Mouse (Mus musculus): Measurements from ENCODE around the gene Olfr1413.

The Olfr1413 gene

DNA sequence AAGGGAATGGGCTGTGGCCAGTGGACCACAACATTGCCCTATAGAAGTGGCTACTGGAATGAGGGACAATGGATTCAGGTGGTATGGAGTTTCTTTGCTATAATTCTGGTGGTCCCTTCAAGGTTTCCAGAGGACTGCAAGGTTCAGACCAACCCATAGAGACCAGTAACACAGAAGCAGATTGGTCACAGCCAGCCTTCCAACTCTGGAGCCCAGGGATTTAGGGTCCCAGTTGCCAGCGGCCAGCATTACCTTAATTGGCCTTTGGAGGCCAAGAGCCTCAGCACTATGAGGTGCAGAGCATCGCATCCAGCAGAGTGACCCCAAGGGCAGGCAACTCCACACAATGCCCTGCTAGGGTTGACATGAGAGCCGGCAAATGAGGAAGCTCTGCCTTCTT, at the start of gene Olfr1413:
Olfr1413 (plus strand) TSS at position 301 of the 400 bp plus-strand sequence.
- DNase-seq (ENCODE audit: low spot score in 2 of 2), result no peak

DNA sequence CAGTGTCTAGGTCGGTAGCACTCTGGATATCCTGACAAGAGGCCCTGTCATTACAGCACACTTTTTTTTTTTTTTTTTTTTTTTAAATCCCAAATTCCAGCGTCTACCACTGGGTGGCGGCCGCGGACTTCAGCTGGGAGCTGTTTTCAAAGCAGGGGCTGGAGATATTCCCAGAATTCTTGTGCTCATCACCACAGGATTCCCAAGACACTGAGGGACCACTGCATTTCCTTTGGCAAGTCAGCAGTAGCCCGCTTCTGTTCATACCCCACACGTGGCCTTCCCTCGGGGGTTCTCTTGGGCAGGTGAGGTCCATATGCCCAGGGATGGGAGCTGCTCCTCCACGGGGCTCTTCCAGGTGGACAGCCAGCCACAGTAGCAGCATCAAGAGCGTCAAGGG, 49.7 kb upstream of the Olfr1413 start:
- peak in 1 of 2 experiments; percentile 2 for DNase-seq (ENCODE audit: low spot score in 2 of 2)

DNA sequence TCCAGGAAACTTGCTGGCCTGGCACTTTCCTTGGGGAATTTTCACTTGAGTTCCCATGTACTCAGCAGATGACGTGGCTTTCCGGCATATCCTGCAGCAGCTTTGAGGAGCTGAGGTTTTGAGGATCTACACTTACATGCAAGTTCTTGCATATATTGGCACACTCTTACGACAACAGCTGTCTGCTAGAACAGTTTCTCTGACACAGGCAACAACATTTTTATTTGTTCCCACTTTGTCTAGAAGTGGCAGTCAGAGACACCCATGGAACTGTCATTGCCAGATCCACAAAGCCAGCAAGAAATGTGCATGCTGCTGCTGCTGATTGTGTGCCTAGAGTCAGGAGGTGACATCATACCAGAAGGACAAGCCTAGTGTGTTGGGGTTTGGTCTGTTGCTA, 47.4 kb upstream of the Olfr1413 start:
- DNase-seq (ENCODE audit: low spot score in 2 of 2), result no peak

DNA sequence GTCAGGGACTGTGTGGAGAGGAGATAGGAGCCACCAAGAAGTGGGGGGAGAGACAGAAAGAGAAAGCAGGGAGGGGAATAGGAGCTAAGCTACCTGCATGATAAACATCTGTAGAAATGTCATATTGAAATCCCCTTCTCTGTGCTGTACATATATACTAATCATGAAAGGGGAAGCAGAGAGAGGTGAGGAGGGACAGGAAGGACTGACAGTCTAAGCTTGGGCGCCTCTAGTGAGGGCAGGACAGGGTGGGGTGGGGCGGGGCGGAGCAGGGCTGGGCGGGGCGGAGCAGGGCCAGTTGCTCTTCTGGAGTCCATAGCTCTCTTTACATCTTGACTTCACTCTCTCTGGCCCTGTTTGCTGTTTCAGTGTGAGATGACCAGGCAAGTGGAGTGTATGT, 34.1 kb upstream of the Olfr1413 start:
- DNase-seq (ENCODE audit: low spot score in 2 of 2), result no peak

DNA sequence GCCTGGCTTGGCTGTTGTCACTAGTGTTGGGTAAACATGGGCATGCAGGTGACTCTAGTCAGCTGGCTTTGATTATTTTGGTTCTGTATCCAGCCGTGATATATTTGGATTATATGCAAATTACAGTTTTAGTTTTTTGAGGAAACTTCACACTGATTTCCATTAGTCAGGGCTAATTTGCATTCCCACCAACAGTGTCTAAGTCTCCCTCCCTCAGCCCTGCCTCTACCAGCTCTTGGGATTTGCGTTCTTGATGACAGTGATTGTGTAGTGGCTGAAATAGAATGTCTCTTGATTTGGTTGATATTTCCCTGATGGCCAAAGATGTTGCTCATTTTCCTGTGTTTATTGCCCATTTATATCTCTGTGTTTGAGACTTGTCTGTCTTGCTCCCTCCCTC, 32.1 kb upstream of the Olfr1413 start:
- DNase-seq (ENCODE audit: low spot score in 2 of 2), result no peak

DNA sequence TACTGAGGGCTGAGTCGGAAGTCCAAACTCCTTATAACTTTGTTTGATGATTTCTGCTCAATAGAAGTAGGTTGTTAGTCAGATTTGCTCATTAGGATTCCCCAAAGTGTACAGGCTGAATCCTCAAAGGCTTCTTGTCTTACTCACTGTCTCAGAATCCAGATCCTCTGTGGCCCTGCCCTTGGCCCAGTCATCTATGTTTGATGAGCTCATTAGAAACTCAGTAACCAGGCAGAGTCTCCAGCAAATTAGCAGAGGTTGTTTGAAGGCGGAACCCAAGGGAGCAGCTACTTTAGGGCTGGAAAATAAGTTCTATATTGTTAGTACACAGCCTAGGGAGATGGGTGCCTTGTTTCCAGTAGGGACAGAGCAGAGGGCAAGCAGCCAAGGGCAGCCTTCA, 25.2 kb upstream of the Olfr1413 start:
- DNase-seq (ENCODE audit: low spot score in 2 of 2), result no peak

DNA sequence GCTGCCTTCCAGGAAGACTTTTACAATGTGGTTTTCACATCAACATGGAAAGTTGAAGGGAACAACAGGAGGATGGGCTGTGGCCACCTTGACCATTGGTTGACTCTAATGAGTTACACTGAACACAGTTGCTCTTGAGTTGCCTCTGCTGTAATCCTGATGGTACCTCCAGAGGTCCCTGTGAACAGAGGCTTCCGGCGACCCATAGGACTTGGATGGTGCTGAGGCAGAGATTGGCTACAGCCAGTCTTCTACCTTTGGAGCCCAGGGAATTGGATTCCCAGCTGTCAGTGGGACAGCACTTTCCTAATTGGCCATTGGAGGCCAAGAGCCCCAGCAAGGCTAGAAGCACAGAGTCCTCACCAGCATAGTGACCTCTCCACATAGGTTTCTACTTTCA, 14.4 kb downstream of the Olfr1413 start, which contains the start of gene Olfr1412:
Olfr1412 (plus strand) TSS at position 301 of the 400 bp plus-strand sequence.
- DNase-seq (ENCODE audit: low spot score in 2 of 2), result no peak

DNA sequence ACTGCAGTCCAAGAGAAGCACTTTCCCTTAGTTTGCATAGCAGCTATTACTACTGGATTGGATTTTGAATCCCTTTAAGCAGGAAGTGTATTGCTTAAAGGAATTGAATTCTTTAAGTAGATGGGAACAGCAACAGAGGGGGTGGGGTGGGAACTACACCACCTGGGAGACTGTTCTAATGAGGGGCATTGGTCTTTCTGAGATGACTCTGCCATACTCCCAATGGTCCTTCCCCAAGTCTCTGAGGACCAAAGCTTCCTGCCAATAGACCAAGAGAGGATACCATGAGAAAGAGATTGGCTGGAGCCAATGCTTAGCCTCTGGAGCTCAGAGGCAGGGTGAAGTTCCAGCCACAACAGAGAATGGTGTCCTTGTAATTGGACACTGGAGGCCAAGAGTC, 23.0 kb downstream of the Olfr1413 start, which contains the start of gene Olfr1411:
Olfr1411 (plus strand) TSS at position 301 of the 400 bp plus-strand sequence.
- DNase-seq (ENCODE audit: low spot score in 2 of 2), result no peak

DNA sequence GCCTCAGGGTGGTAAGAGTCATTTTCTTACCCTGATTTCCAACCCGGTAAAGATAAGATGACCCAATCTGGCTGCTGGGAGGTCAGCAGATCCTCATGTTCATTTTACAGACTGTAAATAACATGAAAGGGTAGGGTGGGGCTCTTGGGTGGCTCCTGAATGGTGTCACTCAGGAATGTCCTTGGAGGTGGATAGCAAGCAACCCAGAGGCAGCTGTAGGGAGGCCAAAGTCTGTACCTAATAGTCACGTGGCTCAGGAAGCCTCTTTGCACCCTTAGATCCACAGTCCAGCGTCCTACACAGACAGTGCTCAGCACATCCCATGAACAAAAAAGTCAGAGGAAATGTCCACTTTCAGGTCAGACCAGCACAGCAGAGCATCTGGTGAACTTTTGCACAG, 24.9 kb downstream of the Olfr1413 start:
- DNase-seq (ENCODE audit: low spot score in 2 of 2), result no peak

DNA sequence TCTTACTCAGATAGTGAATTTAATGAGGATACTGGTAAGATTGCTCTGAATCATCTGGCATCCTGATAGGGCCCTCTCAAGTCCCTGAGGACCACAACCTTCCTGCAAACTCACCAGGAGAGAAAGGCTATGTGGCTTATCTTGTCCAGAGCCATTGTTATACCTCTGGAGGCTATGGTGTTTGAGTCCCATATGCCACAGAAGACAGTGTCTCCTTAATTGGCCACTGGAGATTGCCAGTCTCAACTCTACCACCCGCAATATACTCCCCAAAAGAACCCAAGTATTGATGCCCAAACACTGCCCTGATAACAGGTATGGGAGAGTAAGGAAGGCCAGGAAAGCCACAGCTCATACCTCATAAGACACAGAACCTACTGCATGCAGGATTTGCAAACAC, 34.4 kb downstream of the Olfr1413 start, which contains the start of gene Olfr1410:
Olfr1410 (plus strand) TSS at position 301 of the 400 bp plus-strand sequence.
- no peak for DNase-seq (ENCODE audit: low spot score in 2 of 2)

DNA sequence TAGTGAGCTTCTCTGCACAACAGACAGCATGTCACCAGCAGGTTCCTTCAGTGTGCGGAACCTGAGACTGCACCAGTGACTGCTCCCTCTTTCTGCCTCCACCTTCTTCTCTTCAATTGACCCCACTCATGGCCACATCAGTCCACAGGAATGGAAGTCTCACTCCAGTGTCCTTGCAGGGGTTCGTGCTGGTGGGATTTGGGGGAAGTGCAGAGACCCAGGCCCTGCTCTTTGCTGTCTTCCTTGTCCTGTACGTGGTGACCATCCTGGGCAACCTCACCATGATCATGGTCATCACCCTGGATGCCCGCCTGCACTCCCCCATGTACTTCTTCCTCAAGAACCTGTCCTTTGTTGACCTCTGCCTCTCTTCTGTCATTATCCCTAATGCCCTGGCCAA, 36.6 kb downstream of the Olfr1413 start:
- DNase-seq (ENCODE audit: low spot score in 2 of 2), result no peak

DNA sequence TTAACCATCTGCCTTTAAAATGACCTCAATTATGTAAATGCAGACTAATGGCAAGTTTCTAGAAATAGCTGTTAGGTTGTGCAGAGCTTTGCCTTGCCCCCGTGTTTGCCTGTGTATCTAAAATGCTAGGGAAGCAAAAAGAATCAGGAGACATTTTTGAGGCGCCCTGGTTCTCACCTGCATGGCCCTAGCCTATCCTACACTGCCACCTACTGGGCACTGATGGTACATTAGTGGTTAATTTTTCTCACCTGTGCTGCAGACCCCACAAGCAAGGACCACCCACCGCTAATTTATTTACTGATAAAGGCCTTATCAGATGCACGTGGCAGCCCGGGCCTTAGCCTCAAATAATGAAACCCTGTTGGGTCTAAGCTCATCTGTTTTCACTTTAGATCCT, 39.9 kb downstream of the Olfr1413 start:
- DNase-seq (ENCODE audit: low spot score in 2 of 2), result peak; percentile 18 to 28

DNA sequence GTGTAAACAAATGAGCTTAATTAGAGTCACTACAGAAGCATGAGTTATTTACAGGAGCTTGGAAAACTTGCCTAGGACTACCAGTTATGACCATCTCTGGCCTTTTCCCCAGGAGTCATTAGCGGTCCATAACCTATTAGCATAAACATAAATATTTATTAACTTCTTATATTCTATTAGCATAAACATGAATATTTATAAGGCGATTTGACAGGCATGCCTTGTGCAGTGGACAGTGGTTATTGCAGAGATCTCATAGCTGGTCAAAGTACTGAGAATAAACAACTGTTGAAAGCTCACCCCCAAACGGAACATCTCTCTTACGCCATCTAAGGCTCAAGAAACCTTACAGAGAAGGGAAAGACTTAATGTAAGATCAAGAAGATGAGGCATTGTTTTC, 42.1 kb downstream of the Olfr1413 start:
- no peak for DNase-seq (ENCODE audit: low spot score in 2 of 2)

DNA sequence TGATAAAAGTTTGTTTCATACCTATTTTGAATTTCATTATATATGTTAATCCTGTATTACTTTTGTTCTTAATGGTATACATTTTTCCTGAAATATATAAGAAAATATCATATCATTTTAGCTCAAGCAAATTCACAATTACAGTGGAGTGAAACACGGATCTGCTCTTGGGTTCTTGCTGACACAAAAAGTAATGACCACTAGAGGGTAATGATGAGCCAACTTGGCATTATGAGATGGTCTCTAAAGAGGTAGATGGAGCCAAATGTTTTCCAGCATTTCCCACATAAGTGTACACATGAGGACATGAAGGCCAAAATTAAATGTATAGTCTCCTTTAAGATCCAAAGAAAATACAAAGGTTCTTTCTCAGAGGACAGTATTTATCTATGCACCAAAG, 43.4 kb downstream of the Olfr1413 start:
- DNase-seq (ENCODE audit: low spot score in 2 of 2), result no peak

DNA sequence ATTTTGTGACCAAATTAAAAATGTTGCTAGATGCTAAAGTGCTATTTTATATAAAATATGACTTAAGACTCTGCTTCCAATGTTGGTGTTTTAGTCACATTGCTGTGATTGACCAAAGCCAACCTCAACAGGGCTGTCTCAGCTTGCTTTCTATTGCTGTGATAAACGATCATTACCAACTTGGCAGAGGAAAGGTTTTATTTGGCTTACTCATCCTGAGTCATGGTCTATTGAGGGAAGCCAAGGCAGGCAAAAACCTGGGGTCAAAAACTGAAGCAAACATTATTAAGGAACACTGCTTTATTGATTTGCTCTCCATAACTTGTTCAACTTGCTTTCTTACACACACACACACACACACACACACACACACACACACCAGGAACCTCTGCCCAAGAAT, 44.9 kb downstream of the Olfr1413 start:
- peak in 1 of 2 experiments; percentile 10 for DNase-seq (ENCODE audit: low spot score in 2 of 2)

DNA sequence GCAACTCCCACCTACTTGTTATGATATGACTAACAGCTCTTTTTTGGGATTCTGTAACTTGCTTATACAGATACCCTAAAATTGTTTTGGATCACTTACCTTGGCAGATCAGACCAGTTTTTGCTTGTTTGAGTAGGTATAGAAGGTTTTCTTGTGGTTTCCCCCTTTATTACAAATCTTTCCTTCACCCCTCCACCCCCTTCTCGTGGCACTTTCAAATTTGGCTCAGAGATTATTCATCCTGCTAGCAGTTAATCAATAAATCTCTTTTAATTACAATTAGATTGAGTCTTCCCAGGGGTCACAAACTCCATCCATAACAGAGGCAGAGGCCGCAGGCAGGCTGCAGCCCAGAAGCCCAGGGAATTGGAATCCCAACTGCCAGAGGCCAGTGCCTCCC, 46.4 kb downstream of the Olfr1413 start, which contains the start of gene Olfr12:
Olfr12 (plus strand) TSS at position 301 of the 400 bp plus-strand sequence.
- no peak for DNase-seq (ENCODE audit: low spot score in 2 of 2)

DNA sequence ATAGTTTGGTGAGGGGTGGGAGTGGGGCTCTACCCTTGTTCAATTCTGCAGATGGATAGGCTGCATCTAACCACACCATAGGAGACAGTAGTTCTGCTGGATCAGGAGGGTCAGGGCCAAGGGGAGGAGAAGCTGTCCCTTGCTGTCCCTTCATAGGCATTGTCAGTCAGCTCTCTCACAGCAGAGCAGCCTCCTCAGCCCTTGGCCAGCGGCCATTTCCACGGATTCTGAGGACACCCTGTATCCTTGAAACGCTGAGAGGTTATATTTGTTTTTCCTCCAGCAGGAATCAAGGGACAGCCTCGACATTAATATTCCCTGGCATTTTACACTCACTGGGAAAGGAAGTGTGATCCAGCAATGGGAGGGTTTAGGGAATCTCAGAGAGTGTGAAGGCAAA, 47.2 kb downstream of the Olfr1413 start:
- DNase-seq (ENCODE audit: low spot score in 2 of 2), result no peak

Measured in urinary bladder, adult 18-20 months (tissue).